Mouse (Mus musculus) erythroblast, embryonic 14.5 days (primary cell): Measurements from ENCODE around the gene Neil3.

Experiments used
- GATA1 ChIP-seq: IDR thresholded peaks from 2 replicates; pipeline ENCODE4 v1.6.1; 2012; ENCODE audit warnings: low read length, inconsistent platforms, mixed read lengths
- TAL1 ChIP-seq: IDR thresholded peaks from 3 replicates; pipeline ENCODE4 v1.6.1; 2012; ENCODE audit warnings: low read length, inconsistent platforms, mixed read lengths

DNA sequence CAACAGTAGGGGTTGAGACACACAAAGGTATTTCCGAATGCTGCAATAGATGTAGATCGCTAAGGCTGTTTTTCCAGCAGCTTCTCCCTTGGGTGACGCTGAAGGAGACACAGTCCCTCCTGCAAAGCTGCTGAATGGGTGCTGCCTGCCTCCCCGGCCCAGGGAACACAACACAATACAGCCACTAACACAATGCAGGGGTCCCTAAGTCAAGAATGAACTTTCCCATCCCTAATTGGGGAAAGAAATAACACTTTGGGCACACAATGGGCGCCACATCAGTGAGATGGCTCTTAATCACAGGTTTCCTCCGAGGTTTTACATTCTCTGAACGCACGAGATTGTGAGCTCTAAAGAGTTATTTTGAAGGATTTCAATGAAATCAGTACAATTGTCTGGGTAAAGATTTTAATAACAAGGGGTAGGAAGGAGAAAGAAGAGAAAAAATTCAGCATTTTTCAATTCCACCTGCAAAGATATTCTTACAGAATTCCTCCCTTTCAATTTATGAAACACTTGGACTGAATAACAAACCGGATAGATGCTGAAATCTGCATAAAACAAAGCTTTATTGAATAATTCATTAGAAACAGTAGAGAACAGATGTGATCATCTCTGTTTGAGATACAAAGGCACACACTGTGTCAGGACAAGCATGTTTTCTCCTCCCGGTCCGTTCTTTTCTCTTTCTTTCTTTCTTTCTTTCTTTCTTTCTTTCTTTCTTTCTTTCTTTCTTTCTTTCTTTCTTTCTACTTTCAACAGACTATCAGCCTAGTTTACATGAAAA, 38.6 kb downstream of the Neil3 start:
- no peak for TF ChIP-seq TAL1
- no peak for TF ChIP-seq GATA1
